29 mouse cellular contexts compared by ENCODE assay signal in genomic region chr1:90536105-90536504, GRCm38 (mm10).
DNase-seq lines count a peak whose midpoint lies in the region; ATAC-seq lines count a peak whose summit lies in the region.
"Had no signal": no experiment of that assay in that cellular context is flagged by ENCODE, and none has a peak within 500 bp of the region (broad histone marks: within the 10 kb centered on the region; RNA-seq: fewer than 3 reads in every experiment).

No protein-coding gene starts in this region.

- H3K27me3 ChIP-seq in kidney, embryonic 15.5 days: 0 out of 2 replicates have a peak, but pooled peaks cover 4% of the 10 kb centered on the region
- H3K27me3 ChIP-seq in kidney, embryonic 14.5 days (ENCODE audit: control insufficient read depth, insufficient read depth, low read length): no peaks in the 10 kb centered on the region
- peaks cover 2% of the 10 kb centered on the region for H3K27me3 ChIP-seq in megakaryocyte, embryonic 14.5 days (replicated peaks)
- H3K27me3 ChIP-seq in limb, embryonic 10.5 days (ENCODE audit: low read depth, poor library complexity, severe bottlenecking): no peaks in the 10 kb centered on the region
- H3K27me3 ChIP-seq: heart, embryonic 15.5 days; hindbrain, embryonic 13.5 days; intestine, embryonic 15.5 days had no signal

- H3K4me1 ChIP-seq in kidney, embryonic 15.5 days: 0 out of 2 replicates have a peak, but pooled peaks cover 2% of the 10 kb centered on the region
- H3K4me1 ChIP-seq in kidney, embryonic 14.5 days (ENCODE audit: control insufficient read depth, insufficient read depth, low read length): 0 out of 2 replicates have a peak, but pooled peaks cover 5% of the 10 kb centered on the region
- peaks cover 4% of the 10 kb centered on the region; the same call in 1 of the 2 replicates for H3K4me1 ChIP-seq in megakaryocyte, embryonic 14.5 days
- peaks cover 14% of the 10 kb centered on the region for H3K4me1 ChIP-seq in limb, embryonic 10.5 days
- H3K4me1 ChIP-seq: heart, embryonic 15.5 days; hindbrain, embryonic 13.5 days; intestine, embryonic 15.5 days had no signal

- 0 out of 2 replicates have a peak overlapping the region, but pooled peaks have one; percentile 48 for H3K27ac ChIP-seq in kidney, embryonic 15.5 days
- no peak overlapping the region for H3K27ac ChIP-seq in kidney, embryonic 14.5 days (ENCODE audit: low read depth, low read length)
- H3K27ac ChIP-seq in limb, embryonic 10.5 days: 0 out of 2 replicates have a peak overlapping the region, but pooled peaks have one; percentile 22
- H3K27ac ChIP-seq: forebrain, embryonic 10.5 days; gastrocnemius, adult 2 months; heart, embryonic 15.5 days; hindbrain, embryonic 10.5 days; hindbrain, embryonic 13.5 days; intestine, embryonic 15.5 days had no signal

- H3K36me3 ChIP-seq in kidney, embryonic 15.5 days: no peaks in the 10 kb centered on the region
- no peaks in the 10 kb centered on the region for H3K36me3 ChIP-seq in kidney, embryonic 14.5 days (ENCODE audit: control insufficient read depth, insufficient read depth, low read length)
- no peaks in the 10 kb centered on the region for H3K36me3 ChIP-seq in megakaryocyte, embryonic 14.5 days (replicated peaks; ENCODE audit: low read length)
- H3K36me3 ChIP-seq in limb, embryonic 10.5 days: no peaks in the 10 kb centered on the region
- H3K36me3 ChIP-seq: forebrain, embryonic 10.5 days; heart, embryonic 15.5 days; hindbrain, embryonic 10.5 days; hindbrain, embryonic 13.5 days; intestine, embryonic 15.5 days had no signal

- no peak overlapping the region for H3K9ac ChIP-seq in kidney, embryonic 15.5 days
- H3K9ac ChIP-seq in kidney, embryonic 14.5 days (ENCODE audit: low read depth, low read length): no peak overlapping the region
- H3K9ac ChIP-seq: forebrain, postnatal 0 days; heart, embryonic 15.5 days; hindbrain, embryonic 13.5 days; intestine, embryonic 15.5 days had no signal

- peaks cover 1% of the 10 kb centered on the region; the same call in 1 of the 2 replicates for H3K9me3 ChIP-seq in kidney, embryonic 15.5 days (replicated peaks)
- peaks cover under 1% of the 10 kb centered on the region; the same call in 1 of the 2 replicates for H3K9me3 ChIP-seq in kidney, embryonic 14.5 days (ENCODE audit: control insufficient read depth, low read length)
- H3K9me3 ChIP-seq in megakaryocyte, embryonic 14.5 days: peaks cover 10% of the 10 kb centered on the region
- no peaks in the 10 kb centered on the region; the same call in 1 of the 2 replicates for H3K9me3 ChIP-seq in limb, embryonic 10.5 days (replicated peaks)
- H3K9me3 ChIP-seq: intestine, embryonic 15.5 days had no signal

- ATAC-seq in kidney, embryonic 15.5 days (replicated peaks; ENCODE audit: low FRiP score): peak; percentile 49; the same call in 1 of the 2 replicates
- no peak for ATAC-seq in kidney, embryonic 14.5 days (ENCODE audit: low FRiP score, low TSS enrichment)
- no peak for ATAC-seq in megakaryocyte, adult 5-6 weeks (ENCODE audit: poor library complexity, severe bottlenecking)
- ATAC-seq: CD4-positive, CD25-positive, alpha-beta regulatory T cell, adult 4 months; forebrain, embryonic 14.5 days; forebrain, postnatal 0 days; hindbrain, embryonic 16.5 days; intestine, embryonic 15.5 days had no signal

- DNase-seq in brain, adult 2 months (ENCODE audit: low read depth, low spot score): peak; percentile 16
- DNase-seq in limb, embryonic 10.5 days (ENCODE audit: low spot score): no peak
- no peak for DNase-seq in urinary bladder, postnatal 4 days (ENCODE audit: low spot score in 2 of 2)
- DNase-seq in embryo, embryonic 10 days (ENCODE audit: low spot score): no peak
- DNase-seq: adrenal gland, adult 2 months; adrenal gland, postnatal 25 days; cerebellum, adult 18-20 months; cerebellum, adult 9-10 months; cerebellum, postnatal 14 days; embryo, embryonic 11 days; forebrain, postnatal 0 days; gastrocnemius, adult 2 months; gastrocnemius, postnatal 14 days; heart, adult 11 months; heart, postnatal 10 days; heart, postnatal 36 days had no signal

- no peak overlapping the region for H3K4me2 ChIP-seq in kidney, embryonic 15.5 days
- H3K4me2 ChIP-seq in kidney, embryonic 14.5 days (replicated peaks; ENCODE audit: low read depth, low read length): no peak overlapping the region
- H3K4me2 ChIP-seq: heart, embryonic 11.5 days; heart, embryonic 15.5 days; hindbrain, embryonic 13.5 days; intestine, embryonic 15.5 days had no signal

- no peak overlapping the region for H3K4me3 ChIP-seq in kidney, embryonic 15.5 days (replicated peaks)
- H3K4me3 ChIP-seq in kidney, embryonic 14.5 days (ENCODE audit: low read length): no peak overlapping the region
- peak overlapping the region; percentile 80 for H3K4me3 ChIP-seq in megakaryocyte, embryonic 14.5 days (replicated peaks)
- H3K4me3 ChIP-seq in limb, embryonic 10.5 days: no peak overlapping the region
- H3K4me3 ChIP-seq: forebrain, embryonic 10.5 days; gastrocnemius, adult 2 months; heart, embryonic 15.5 days; hindbrain, embryonic 10.5 days; hindbrain, embryonic 13.5 days; intestine, embryonic 15.5 days had no signal
